Comparison of ENCODE assay signal across 21 mouse cellular contexts in the genomic region with DNA sequence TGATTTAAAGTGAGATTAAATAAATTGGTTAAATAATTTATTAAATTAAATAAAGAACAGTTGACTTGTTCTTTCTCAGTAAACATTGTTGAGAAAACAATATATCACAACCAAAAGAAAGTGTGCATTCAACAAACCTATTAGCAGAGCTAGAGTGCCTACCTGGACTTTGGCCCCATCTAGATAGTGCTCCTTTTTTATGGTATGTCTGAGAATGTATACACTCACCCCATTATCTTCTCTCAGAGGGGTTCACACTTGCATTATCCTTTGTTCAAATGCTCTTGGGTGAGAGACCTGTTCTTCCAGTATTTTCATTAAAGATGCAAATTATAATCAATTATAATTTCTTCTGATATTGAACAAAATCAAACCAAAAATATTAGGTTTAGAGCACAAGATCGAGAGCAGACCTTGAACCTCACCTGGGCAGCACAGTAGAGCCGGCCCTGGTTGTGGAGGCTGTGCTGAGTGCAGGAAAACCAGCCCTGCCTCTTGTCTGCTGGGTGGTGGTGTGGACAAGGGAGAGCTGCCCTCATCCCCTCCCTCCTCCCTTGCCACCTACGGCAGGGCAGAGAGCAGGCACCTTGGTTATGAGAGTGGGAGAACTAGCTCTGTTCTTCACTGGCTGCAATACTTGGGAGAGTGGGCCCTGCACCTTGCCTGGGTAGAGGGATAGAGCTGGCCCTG.
"Had no signal": no experiment of that assay in that cellular context is flagged by ENCODE, and none has a peak within 500 bp of the region (broad histone marks: within the 10 kb centered on the region; RNA-seq: fewer than 3 reads in every experiment).

No protein-coding gene starts in this region.

- H3K4me2 ChIP-seq: heart, embryonic 12.5 days; hindbrain, embryonic 12.5 days; hindbrain, embryonic 14.5 days; limb, embryonic 13.5 days; limb, embryonic 15.5 days; liver, embryonic 13.5 days had no signal

- H3K4me3 ChIP-seq: heart, adult 2 months; heart, embryonic 10.5 days; heart, embryonic 12.5 days; hindbrain, embryonic 10.5 days; hindbrain, embryonic 12.5 days; layer of hippocampus, adult 2 months; limb, embryonic 13.5 days; limb, embryonic 15.5 days; liver, embryonic 13.5 days had no signal

- H3K27me3 ChIP-seq: heart, embryonic 12.5 days; hindbrain, embryonic 12.5 days; limb, embryonic 13.5 days; limb, embryonic 15.5 days; liver, embryonic 13.5 days had no signal

- H3K4me1 ChIP-seq: heart, embryonic 10.5 days; heart, embryonic 12.5 days; hindbrain, embryonic 10.5 days; hindbrain, embryonic 12.5 days; limb, embryonic 13.5 days; limb, embryonic 15.5 days; liver, embryonic 13.5 days had no signal

- H3K36me3 ChIP-seq: heart, embryonic 10.5 days; heart, embryonic 12.5 days; hindbrain, embryonic 10.5 days; hindbrain, embryonic 12.5 days; limb, embryonic 13.5 days; limb, embryonic 15.5 days; liver, embryonic 13.5 days had no signal

- ATAC-seq: hindbrain, embryonic 16.5 days; inflammation-experienced regulatory T-cells, adult 6 months had no signal

- DNase-seq: gastrocnemius, postnatal 14 days; gastrocnemius, postnatal 36 days; heart, adult 2 months; heart, postnatal 10 days; heart, postnatal 4 days; kidney, adult 18-20 months; kidney, adult 8-10 months; kidney, postnatal 10 days; kidney, postnatal 4 days; left cerebral cortex, postnatal 4 days; liver, embryonic 13.5 days had no signal

- H3K9ac ChIP-seq: heart, embryonic 12.5 days; hindbrain, embryonic 12.5 days; hindbrain, embryonic 14.5 days; limb, embryonic 13.5 days; limb, embryonic 15.5 days; liver, embryonic 13.5 days had no signal

- H3K27ac ChIP-seq: heart, adult 2 months; heart, embryonic 10.5 days; hindbrain, embryonic 10.5 days; hindbrain, embryonic 12.5 days; hindbrain, embryonic 14.5 days; layer of hippocampus, adult 2 months; limb, embryonic 13.5 days; limb, embryonic 15.5 days; liver, embryonic 13.5 days had no signal

- H3K9me3 ChIP-seq: heart, embryonic 10.5 days; heart, embryonic 12.5 days; hindbrain, embryonic 10.5 days; hindbrain, embryonic 12.5 days; limb, embryonic 13.5 days; limb, embryonic 15.5 days; liver, embryonic 13.5 days had no signal
